Mouse (Mus musculus): ENCODE measurements at regions not wholly inside any gene's neighbourhood (a gene's known extent, or its start where the extent isn't known, plus 50 kb on each side); places are given as distances from the start of the nearest gene placed in this dataset.
A peak's percentile ranks its signal among the peaks of the same experiment; 100 is the strongest.

GRCm38 (mm10) chr12:105898580-105899293, 111.3 kb upstream of the Vrk1 start:
- Histone ChIP-seq H3K4me2 (replicated peaks) (no peak overlapping the region), H3K27ac (no peak overlapping the region), H3K4me3 (no peak overlapping the region), H3K9ac (no peak overlapping the region), H3K36me3 (no peaks in the 10 kb centered on the region), H3K27me3 (replicated peaks) (no peaks in the 10 kb centered on the region), H3K9me3 (peaks cover 44% of the 10 kb centered on the region), H3K4me1 (peaks cover 15% of the 10 kb centered on the region; the same call in 1 of the 2 replicates)
- WGBS: 54% methylated on average over 12 of the region's 12 CpGs
- peak; percentile 82 for ATAC-seq (ENCODE audit: low FRiP score, low read depth)

- H3K4me2 ChIP-seq (replicated peaks): no peak overlapping the region
- no peak overlapping the region for H3K9ac ChIP-seq
- peak; percentile 71 for ATAC-seq (ENCODE audit: low FRiP score, low read depth)
- peak overlapping the region; percentile 28; the same call in 1 of the 2 replicates for H3K27ac ChIP-seq
- WGBS: 55% methylated on average over 9 of the region's 9 CpGs
- no peak overlapping the region for H3K4me3 ChIP-seq
- peaks cover 15% of the 10 kb centered on the region; the same call in 1 of the 2 replicates for H3K4me1 ChIP-seq
- no peaks in the 10 kb centered on the region for H3K27me3 ChIP-seq (replicated peaks)
- no peaks in the 10 kb centered on the region for H3K36me3 ChIP-seq
- H3K9me3 ChIP-seq: peaks cover 38% of the 10 kb centered on the region
Measured at GRCm38 (mm10) chr12:105899294-105899909, 110.6 kb upstream of the Vrk1 start.

GRCm38 (mm10) chr12:105900479-105900878, 109.5 kb upstream of the Vrk1 start:
- no peak overlapping the region for H3K27ac ChIP-seq
- no peak overlapping the region for H3K9ac ChIP-seq
- H3K27me3 ChIP-seq (replicated peaks): no peaks in the 10 kb centered on the region
- peaks cover 27% of the 10 kb centered on the region for H3K9me3 ChIP-seq
- H3K4me2 ChIP-seq (replicated peaks): no peak overlapping the region
- peaks cover 21% of the 10 kb centered on the region for H3K4me1 ChIP-seq
- ATAC-seq (ENCODE audit: low FRiP score, low read depth): no peak
- H3K36me3 ChIP-seq: no peaks in the 10 kb centered on the region
- 96% methylated on average over 6 of the region's 6 CpGs for WGBS
- H3K4me3 ChIP-seq: no peak overlapping the region

GRCm38 (mm10) chr12:105903072-105903471, 107.0 kb upstream of the Vrk1 start:
- Histone ChIP-seq H3K4me2 (replicated peaks) (no peak overlapping the region), H3K27ac (no peak overlapping the region), H3K4me1 (peaks cover 23% of the 10 kb centered on the region), H3K9me3 (peaks cover 1% of the 10 kb centered on the region; the same call in 1 of the 2 replicates), H3K36me3 (no peaks in the 10 kb centered on the region), H3K9ac (no peak overlapping the region), H3K27me3 (replicated peaks) (no peaks in the 10 kb centered on the region), H3K4me3 (no peak overlapping the region)
- ATAC-seq (ENCODE audit: low FRiP score, low read depth): no peak
- WGBS: 56% methylated on average over 8 of the region's 8 CpGs

- no peak overlapping the region for H3K27ac ChIP-seq
- no peak overlapping the region for H3K4me2 ChIP-seq (replicated peaks)
- H3K27me3 ChIP-seq (replicated peaks): no peaks in the 10 kb centered on the region
- H3K4me3 ChIP-seq: no peak overlapping the region
- no peak for ATAC-seq (ENCODE audit: low FRiP score, low read depth)
- H3K9me3 ChIP-seq: no peaks in the 10 kb centered on the region
- WGBS: 32% methylated on average over 7 of the region's 7 CpGs
- no peak overlapping the region for H3K9ac ChIP-seq
- H3K36me3 ChIP-seq: no peaks in the 10 kb centered on the region
- H3K4me1 ChIP-seq: peaks cover 8% of the 10 kb centered on the region; the same call in 1 of the 2 replicates
Measured at GRCm38 (mm10) chr12:105906584-105906983, 103.4 kb upstream of the Vrk1 start.

- H3K4me3 ChIP-seq: no peak overlapping the region
- H3K27ac ChIP-seq: no peak overlapping the region
- no peaks in the 10 kb centered on the region for H3K36me3 ChIP-seq
- H3K4me1 ChIP-seq: peaks cover 8% of the 10 kb centered on the region; the same call in 1 of the 2 replicates
- 58% methylated on average over 13 of the region's 13 CpGs for WGBS
- H3K9ac ChIP-seq: no peak overlapping the region
- no peaks in the 10 kb centered on the region for H3K9me3 ChIP-seq
- H3K27me3 ChIP-seq (replicated peaks): no peaks in the 10 kb centered on the region
- H3K4me2 ChIP-seq (replicated peaks): no peak overlapping the region
- no peak for ATAC-seq (ENCODE audit: low FRiP score, low read depth)
Measured at GRCm38 (mm10) chr12:105907851-105908620, 102.0 kb upstream of the Vrk1 start.

- ATAC-seq (ENCODE audit: low FRiP score, low read depth): no peak
- H3K9me3 ChIP-seq: no peaks in the 10 kb centered on the region
- no peak overlapping the region for H3K9ac ChIP-seq
- H3K4me2 ChIP-seq (replicated peaks): no peak overlapping the region
- H3K36me3 ChIP-seq: no peaks in the 10 kb centered on the region
- H3K27me3 ChIP-seq (replicated peaks): no peaks in the 10 kb centered on the region
- no peak overlapping the region for H3K27ac ChIP-seq
- H3K4me1 ChIP-seq: no peaks in the 10 kb centered on the region
- no peak overlapping the region for H3K4me3 ChIP-seq
- 90% methylated on average over 9 of the region's 9 CpGs for WGBS
Measured at GRCm38 (mm10) chr12:105911556-105911955, 98.5 kb upstream of the Vrk1 start.

GRCm38 (mm10) chr12:105917388-105917963, 92.6 kb upstream of the Vrk1 start:
- H3K4me3 ChIP-seq: no peak overlapping the region
- H3K9ac ChIP-seq: no peak overlapping the region
- WGBS: 70% methylated on average over 10 of the region's 10 CpGs
- no peaks in the 10 kb centered on the region for H3K36me3 ChIP-seq
- no peaks in the 10 kb centered on the region for H3K27me3 ChIP-seq (replicated peaks)
- no peaks in the 10 kb centered on the region for H3K9me3 ChIP-seq
- ATAC-seq (ENCODE audit: low FRiP score, low read depth): no peak
- H3K4me1 ChIP-seq: peaks cover 7% of the 10 kb centered on the region; the same call in 1 of the 2 replicates
- H3K4me2 ChIP-seq (replicated peaks): no peak overlapping the region
- H3K27ac ChIP-seq: no peak overlapping the region

- Histone ChIP-seq H3K4me1 (peaks cover 7% of the 10 kb centered on the region; the same call in 1 of the 2 replicates), H3K9me3 (no peaks in the 10 kb centered on the region), H3K27ac (no peak overlapping the region), H3K36me3 (no peaks in the 10 kb centered on the region), H3K4me2 (replicated peaks) (no peak overlapping the region), H3K9ac (no peak overlapping the region), H3K27me3 (replicated peaks) (no peaks in the 10 kb centered on the region), H3K4me3 (no peak overlapping the region)
- WGBS: 78% methylated on average over 12 of the region's 12 CpGs
- no peak for ATAC-seq (ENCODE audit: low FRiP score, low read depth)
Measured at GRCm38 (mm10) chr12:105918775-105919174, 91.3 kb upstream of the Vrk1 start.

GRCm38 (mm10) chr12:105927210-105927609, 82.8 kb upstream of the Vrk1 start:
- H3K9me3 ChIP-seq: peaks cover 5% of the 10 kb centered on the region; the same call in 1 of the 2 replicates
- H3K36me3 ChIP-seq: no peaks in the 10 kb centered on the region
- H3K4me3 ChIP-seq: no peak overlapping the region
- H3K27ac ChIP-seq: no peak overlapping the region
- H3K9ac ChIP-seq: no peak overlapping the region
- peaks cover 8% of the 10 kb centered on the region; the same call in 1 of the 2 replicates for H3K4me1 ChIP-seq
- H3K27me3 ChIP-seq (replicated peaks): no peaks in the 10 kb centered on the region
- ATAC-seq (ENCODE audit: low FRiP score, low read depth): no peak
- H3K4me2 ChIP-seq (replicated peaks): no peak overlapping the region
- WGBS: 95% methylated on average over 7 of the region's 7 CpGs

GRCm38 (mm10) chr12:105929456-105929921, 80.5 kb upstream of the Vrk1 start:
- Histone ChIP-seq H3K4me2 (replicated peaks) (no peak overlapping the region), H3K27me3 (replicated peaks) (no peaks in the 10 kb centered on the region), H3K9me3 (peaks cover 5% of the 10 kb centered on the region; the same call in 1 of the 2 replicates), H3K27ac (no peak overlapping the region), H3K4me1 (peaks cover 8% of the 10 kb centered on the region; the same call in 1 of the 2 replicates), H3K4me3 (no peak overlapping the region), H3K36me3 (no peaks in the 10 kb centered on the region), H3K9ac (no peak overlapping the region)
- ATAC-seq (ENCODE audit: low FRiP score, low read depth): peak; percentile 41; the same call in 1 of the 2 replicates
- WGBS: 12% methylated on average over 12 of the region's 12 CpGs
